Mouse (Mus musculus): ENCODE data around the gene Hpgd.

- TF ChIP-seq CTCF (IDR thresholded peaks at IDR 0.05; ENCODE audit: low read depth, low read length) (no peak), GATA1 (IDR thresholded peaks at IDR 0.05; ENCODE audit: borderline replicate concordance, low read length) (no peak)
Measured at GRCm38 (mm10) chr8:56292318-56292717, 2.1 kb upstream of the Hpgd start.
